Mouse (Mus musculus): ENCODE measurements around the gene Mdga1. TPM values are rescaled to one million over a fixed set of nuclear protein-coding genes. Genes with fewer than 3 reads are reported as not detected.

Mdga1 gene
- polyA plus RNA-seq, 1 experiment from 2014 or later, result 10.6 TPM

DNA sequence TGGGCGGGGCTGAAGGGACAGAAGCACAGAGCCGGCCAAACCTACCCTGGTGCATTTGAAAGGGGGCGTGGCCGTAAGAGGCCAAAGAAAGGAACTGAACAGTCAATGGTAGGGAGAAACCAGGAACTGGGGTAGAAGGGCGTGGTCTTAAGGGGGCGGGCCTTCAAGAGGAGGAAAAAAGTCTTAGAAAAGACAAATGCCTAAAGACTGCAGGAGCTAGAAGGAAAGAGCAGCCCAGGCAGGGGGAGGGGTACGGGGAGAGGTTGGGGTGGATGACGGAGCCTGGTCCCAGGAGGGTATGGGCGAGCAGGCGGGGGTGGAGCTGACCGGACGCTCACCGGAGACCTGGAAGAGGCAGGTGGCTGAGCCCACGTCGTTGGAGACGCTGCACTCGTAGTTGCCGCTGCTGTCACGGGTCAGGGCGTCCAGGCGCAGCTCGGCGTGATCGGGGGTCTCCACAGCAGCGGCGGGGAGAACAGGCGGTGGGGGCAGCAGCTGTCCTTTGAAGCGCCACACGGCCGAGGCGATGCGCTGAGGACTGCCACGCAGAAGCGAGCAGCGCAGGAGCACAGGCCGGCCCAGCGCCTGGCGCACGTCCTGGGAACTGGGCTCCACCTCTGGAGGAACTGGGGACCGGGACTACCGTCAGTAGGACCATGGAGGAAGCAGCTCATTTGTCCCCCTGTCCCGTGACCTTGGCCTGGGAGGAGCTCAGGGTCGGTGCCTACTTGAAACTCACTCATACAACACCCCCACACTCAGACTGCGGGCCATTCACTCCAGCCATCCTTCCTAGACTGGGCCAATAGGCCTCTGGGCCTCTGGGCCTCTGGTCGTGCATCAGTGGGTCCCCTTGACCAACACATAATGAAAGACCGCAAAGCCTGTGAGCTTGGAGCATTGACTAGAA is 127.9 kb downstream of the Mdga1 start:
- no peaks in the 10 kb centered on the region for H3K36me3 ChIP-seq (ENCODE audit: control insufficient read depth, insufficient read depth, low read length)
- no peaks in the 10 kb centered on the region for H3K27me3 ChIP-seq (ENCODE audit: control insufficient read depth, insufficient read depth, low read length)
- 6% methylated on average over 45 of the region's 46 CpGs for WGBS
- H3K4me3 ChIP-seq (ENCODE audit: low read depth, low read length), result peak overlapping the region; percentile 22
- no peak overlapping the region for H3K27ac ChIP-seq (ENCODE audit: low read depth, low read length)
- peaks cover 5% of the 10 kb centered on the region; the same call in 1 of the 2 replicates for H3K4me1 ChIP-seq (ENCODE audit: control insufficient read depth, insufficient read depth, low read length)
- peak overlapping the region; percentile 55 for H3K4me2 ChIP-seq (ENCODE audit: low read depth, low read length)
- H3K9me3 ChIP-seq (ENCODE audit: control insufficient read depth, low read length), result no peaks in the 10 kb centered on the region
- peak overlapping the region; percentile 26; the same call in 1 of the 2 replicates for H3K9ac ChIP-seq (replicated peaks; ENCODE audit: low read depth, low read length)
- ATAC-seq (ENCODE audit: low read depth), result peak; percentile 13; the same call in 1 of the 2 replicates

- 15% methylated on average over 3 of the region's 3 CpGs for WGBS
- ATAC-seq (ENCODE audit: low read depth), result no peak
- H3K9me3 ChIP-seq (ENCODE audit: control insufficient read depth, low read length), result no peaks in the 10 kb centered on the region
- H3K4me2 ChIP-seq (ENCODE audit: low read depth, low read length), result no peak overlapping the region
- H3K27ac ChIP-seq (ENCODE audit: low read depth, low read length), result no peak overlapping the region
- H3K9ac ChIP-seq (replicated peaks; ENCODE audit: low read depth, low read length), result no peak overlapping the region
- H3K27me3 ChIP-seq (ENCODE audit: control insufficient read depth, insufficient read depth, low read length), result no peaks in the 10 kb centered on the region
- peaks cover 5% of the 10 kb centered on the region; the same call in 1 of the 2 replicates for H3K4me1 ChIP-seq (ENCODE audit: control insufficient read depth, insufficient read depth, low read length)
- H3K36me3 ChIP-seq (ENCODE audit: control insufficient read depth, insufficient read depth, low read length), result no peaks in the 10 kb centered on the region
- H3K4me3 ChIP-seq (ENCODE audit: low read depth, low read length), result no peak overlapping the region
These were observed 131.9 kb downstream of the Mdga1 start for GRCm38 (mm10) chr17:29838029-29838428.

- 73% methylated on average over 8 of the region's 8 CpGs for WGBS
- no peak overlapping the region for H3K9ac ChIP-seq (replicated peaks; ENCODE audit: low read depth, low read length)
- H3K36me3 ChIP-seq (ENCODE audit: control insufficient read depth, insufficient read depth, low read length), result no peaks in the 10 kb centered on the region
- H3K4me3 ChIP-seq (ENCODE audit: low read depth, low read length), result no peak overlapping the region
- H3K4me1 ChIP-seq (ENCODE audit: control insufficient read depth, insufficient read depth, low read length), result peaks cover 5% of the 10 kb centered on the region; the same call in 1 of the 2 replicates
- no peaks in the 10 kb centered on the region for H3K9me3 ChIP-seq (ENCODE audit: control insufficient read depth, low read length)
- ATAC-seq (ENCODE audit: low read depth), result no peak
- no peak overlapping the region for H3K4me2 ChIP-seq (ENCODE audit: low read depth, low read length)
- H3K27ac ChIP-seq (ENCODE audit: low read depth, low read length), result no peak overlapping the region
- no peaks in the 10 kb centered on the region for H3K27me3 ChIP-seq (ENCODE audit: control insufficient read depth, insufficient read depth, low read length)
These were observed 132.4 kb downstream of the Mdga1 start for GRCm38 (mm10) chr17:29837441-29837840.

DNA sequence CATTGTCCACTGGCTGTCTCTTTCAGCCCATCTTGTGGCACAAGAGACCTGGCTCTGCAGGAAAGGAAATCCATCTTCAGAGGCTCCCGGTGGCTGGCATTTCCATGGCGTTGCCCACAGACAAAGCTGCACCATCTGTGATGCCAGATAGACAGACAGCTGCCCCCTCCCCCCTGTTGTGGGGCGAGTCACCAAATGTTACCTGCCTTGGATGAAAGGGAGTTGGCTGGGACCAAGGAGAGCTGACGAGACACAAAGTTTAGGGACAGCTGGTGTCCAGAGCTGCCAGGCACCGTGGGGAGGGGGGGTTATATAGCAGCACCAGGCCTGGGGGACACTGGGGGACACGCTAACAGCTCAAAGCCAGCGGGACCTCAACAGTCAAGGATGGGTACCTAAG is 135.1 kb downstream of the Mdga1 start:
- no peak overlapping the region for H3K9ac ChIP-seq (replicated peaks; ENCODE audit: low read depth, low read length)
- no peaks in the 10 kb centered on the region for H3K9me3 ChIP-seq (ENCODE audit: control insufficient read depth, low read length)
- H3K27ac ChIP-seq (ENCODE audit: low read depth, low read length), result no peak overlapping the region
- WGBS, result 35% methylated on average over 7 of the region's 7 CpGs
- no peak for ATAC-seq (ENCODE audit: low read depth)
- no peaks in the 10 kb centered on the region for H3K36me3 ChIP-seq (ENCODE audit: control insufficient read depth, insufficient read depth, low read length)
- no peak overlapping the region for H3K4me2 ChIP-seq (ENCODE audit: low read depth, low read length)
- no peak overlapping the region for H3K4me3 ChIP-seq (ENCODE audit: low read depth, low read length)
- H3K27me3 ChIP-seq (ENCODE audit: control insufficient read depth, insufficient read depth, low read length), result no peaks in the 10 kb centered on the region
- no peaks in the 10 kb centered on the region for H3K4me1 ChIP-seq (ENCODE audit: control insufficient read depth, insufficient read depth, low read length)

GRCm38 (mm10) chr17:29834333-29834732 is 135.6 kb downstream of the Mdga1 start:
- H3K36me3 ChIP-seq (ENCODE audit: control insufficient read depth, insufficient read depth, low read length), result no peaks in the 10 kb centered on the region
- no peak overlapping the region for H3K4me3 ChIP-seq (ENCODE audit: low read depth, low read length)
- 40% methylated on average over 9 of the region's 9 CpGs for WGBS
- H3K27ac ChIP-seq (ENCODE audit: low read depth, low read length), result no peak overlapping the region
- H3K27me3 ChIP-seq (ENCODE audit: control insufficient read depth, insufficient read depth, low read length), result no peaks in the 10 kb centered on the region
- no peak overlapping the region for H3K9ac ChIP-seq (replicated peaks; ENCODE audit: low read depth, low read length)
- 0 out of 2 replicates have a peak, but pooled peaks have one; percentile 39 for ATAC-seq (ENCODE audit: low read depth)
- no peaks in the 10 kb centered on the region for H3K9me3 ChIP-seq (ENCODE audit: control insufficient read depth, low read length)
- no peaks in the 10 kb centered on the region for H3K4me1 ChIP-seq (ENCODE audit: control insufficient read depth, insufficient read depth, low read length)
- H3K4me2 ChIP-seq (ENCODE audit: low read depth, low read length), result no peak overlapping the region

- no peaks in the 10 kb centered on the region for H3K4me1 ChIP-seq (ENCODE audit: control insufficient read depth, insufficient read depth, low read length)
- H3K9ac ChIP-seq (replicated peaks; ENCODE audit: low read depth, low read length), result no peak overlapping the region
- no peak overlapping the region for H3K4me2 ChIP-seq (ENCODE audit: low read depth, low read length)
- no peaks in the 10 kb centered on the region for H3K27me3 ChIP-seq (ENCODE audit: control insufficient read depth, insufficient read depth, low read length)
- no peak for ATAC-seq (ENCODE audit: low read depth)
- H3K4me3 ChIP-seq (ENCODE audit: low read depth, low read length), result no peak overlapping the region
- 90% methylated on average over 11 of the region's 11 CpGs for WGBS
- no peaks in the 10 kb centered on the region for H3K36me3 ChIP-seq (ENCODE audit: control insufficient read depth, insufficient read depth, low read length)
- H3K9me3 ChIP-seq (ENCODE audit: control insufficient read depth, low read length), result no peaks in the 10 kb centered on the region
- H3K27ac ChIP-seq (ENCODE audit: low read depth, low read length), result no peak overlapping the region
These were observed 138.2 kb downstream of the Mdga1 start for GRCm38 (mm10) chr17:29831696-29832095.

- Histone ChIP-seq H3K4me2 (ENCODE audit: low read depth, low read length) (no peak overlapping the region), H3K4me3 (ENCODE audit: low read depth, low read length) (no peak overlapping the region), H3K9ac (replicated peaks; ENCODE audit: low read depth, low read length) (no peak overlapping the region), H3K9me3 (ENCODE audit: control insufficient read depth, low read length) (no peaks in the 10 kb centered on the region), H3K27ac (ENCODE audit: low read depth, low read length) (no peak overlapping the region), H3K27me3 (ENCODE audit: control insufficient read depth, insufficient read depth, low read length) (no peaks in the 10 kb centered on the region), H3K4me1 (ENCODE audit: control insufficient read depth, insufficient read depth, low read length) (no peaks in the 10 kb centered on the region), H3K36me3 (ENCODE audit: control insufficient read depth, insufficient read depth, low read length) (no peaks in the 10 kb centered on the region)
- ATAC-seq (ENCODE audit: low read depth), result no peak
- WGBS, result 74% methylated on average over 7 of the region's 7 CpGs
These were observed 140.8 kb downstream of the Mdga1 start for GRCm38 (mm10) chr17:29829136-29829535.

DNA sequence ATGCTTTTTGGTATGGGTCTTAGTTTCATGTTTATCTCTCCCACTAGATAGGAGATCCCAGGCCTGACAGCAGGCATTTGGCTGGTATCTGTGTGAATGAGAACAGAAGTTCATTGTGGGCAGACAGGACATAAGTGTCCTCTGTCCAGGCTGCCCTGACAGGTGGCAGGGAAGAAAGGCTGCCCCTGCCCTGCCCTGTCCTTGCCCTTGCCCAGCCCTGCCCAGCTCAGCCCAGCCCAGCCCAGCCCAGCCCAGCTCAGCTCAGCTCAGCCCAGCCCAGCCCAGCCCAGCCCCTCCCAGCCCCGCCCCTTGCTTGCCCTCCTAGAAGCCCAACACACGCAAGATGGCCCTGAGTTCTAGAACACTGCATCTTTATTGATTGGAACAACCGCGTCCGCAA is 142.3 kb downstream of the Mdga1 start:
- H3K27me3 ChIP-seq (ENCODE audit: control insufficient read depth, insufficient read depth, low read length), result no peaks in the 10 kb centered on the region
- no peak for ATAC-seq (ENCODE audit: low read depth)
- H3K4me1 ChIP-seq (ENCODE audit: control insufficient read depth, insufficient read depth, low read length), result no peaks in the 10 kb centered on the region
- H3K4me2 ChIP-seq (ENCODE audit: low read depth, low read length), result no peak overlapping the region
- WGBS, result 63% methylated on average over 5 of the region's 5 CpGs
- H3K9me3 ChIP-seq (ENCODE audit: control insufficient read depth, low read length), result no peaks in the 10 kb centered on the region
- H3K36me3 ChIP-seq (ENCODE audit: control insufficient read depth, insufficient read depth, low read length), result no peaks in the 10 kb centered on the region
- H3K27ac ChIP-seq (ENCODE audit: low read depth, low read length), result no peak overlapping the region
- H3K9ac ChIP-seq (replicated peaks; ENCODE audit: low read depth, low read length), result no peak overlapping the region
- no peak overlapping the region for H3K4me3 ChIP-seq (ENCODE audit: low read depth, low read length)

GRCm38 (mm10) chr17:29824512-29825120 is 145.3 kb downstream of the Mdga1 start:
- H3K9ac ChIP-seq (replicated peaks; ENCODE audit: low read depth, low read length), result no peak overlapping the region
- H3K4me2 ChIP-seq (ENCODE audit: low read depth, low read length), result no peak overlapping the region
- ATAC-seq (ENCODE audit: low read depth), result no peak
- no peaks in the 10 kb centered on the region for H3K36me3 ChIP-seq (ENCODE audit: control insufficient read depth, insufficient read depth, low read length)
- H3K27me3 ChIP-seq (ENCODE audit: control insufficient read depth, insufficient read depth, low read length), result no peaks in the 10 kb centered on the region
- no peaks in the 10 kb centered on the region for H3K9me3 ChIP-seq (ENCODE audit: control insufficient read depth, low read length)
- no peak overlapping the region for H3K27ac ChIP-seq (ENCODE audit: low read depth, low read length)
- H3K4me1 ChIP-seq (ENCODE audit: control insufficient read depth, insufficient read depth, low read length), result no peaks in the 10 kb centered on the region
- no peak overlapping the region for H3K4me3 ChIP-seq (ENCODE audit: low read depth, low read length)
- WGBS, result 83% methylated on average over 4 of the region's 4 CpGs

Measured in neural tube, embryonic 14.5 days (tissue).